Mouse (Mus musculus): ENCODE results near the gene Otogl.

DNA sequence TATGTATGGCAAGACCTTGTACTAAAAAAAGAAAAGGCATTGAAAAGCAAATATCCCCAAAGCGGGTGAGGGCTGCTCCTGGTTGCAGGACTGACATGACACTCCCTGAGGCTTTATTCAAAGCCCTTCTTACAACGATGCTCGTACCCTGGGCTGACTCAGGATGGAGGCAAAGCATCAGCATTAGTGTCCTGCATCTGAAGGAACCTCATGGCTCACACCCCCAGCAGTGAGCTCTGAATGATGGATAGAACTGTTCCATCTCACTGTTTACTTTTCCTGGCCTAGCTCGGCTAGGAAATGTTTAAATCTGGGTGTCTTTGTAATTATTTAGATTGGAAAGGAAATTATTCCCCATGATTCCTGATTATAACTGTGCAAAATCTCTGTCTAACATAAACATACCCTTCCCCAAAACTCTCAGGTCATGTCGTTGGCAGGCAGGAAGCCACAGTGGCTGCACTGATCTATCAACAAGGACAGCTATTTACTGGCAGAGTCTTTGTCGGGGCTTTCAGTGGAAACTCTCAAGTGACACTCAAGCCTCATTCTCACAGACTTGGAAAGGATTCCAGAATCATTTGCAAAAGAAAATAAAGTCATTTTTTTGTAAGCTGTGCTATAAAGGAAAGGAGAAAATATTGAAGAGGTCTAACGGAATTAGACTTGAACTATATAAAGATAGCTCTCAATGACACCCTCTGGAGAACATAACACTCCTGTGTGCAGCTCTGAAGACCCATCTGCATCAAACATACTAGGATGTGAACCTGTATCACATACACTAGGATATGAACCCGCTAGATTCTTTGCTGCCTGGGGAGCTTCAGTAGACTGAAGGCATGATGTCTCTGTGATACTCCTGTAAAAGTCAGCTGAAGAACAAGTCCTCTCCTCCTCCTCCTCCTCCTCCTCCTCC is 17.0 kb downstream of the Otogl start:
- TF ChIP-seq CTCF (IDR thresholded peaks at IDR 0.05; ENCODE audit: borderline replicate concordance, extremely low read depth, insufficient read depth, insufficient read length) (no peak), POLR2A (IDR thresholded peaks at IDR 0.05; ENCODE audit: borderline replicate concordance, extremely low read depth, insufficient read depth, insufficient read length, poor library complexity, severe bottlenecking) (no peak)

Data from brain, embryonic 14.5 days (tissue).